Mouse (Mus musculus) heart, postnatal 0 days (tissue): ENCODE measurements around the gene Clhc1. TPM values are rescaled to one million over a fixed set of nuclear protein-coding genes. Genes with fewer than 3 reads are reported as not detected.

Experiments used
- ATAC-seq: fragments of 200-750 bp; cut with Nextera tagmentation; 2 replicates; pipeline ENCODE4 v1.8.0; 2017; ENCODE audit warnings: low read depth, moderate number of reproducible peaks, moderate library complexity; ENCODE audit not compliant: insufficient read depth
- DNase-seq: peaks from one replicate; pipeline ENCODE4 v3.0.0-alpha.2; 2016; ENCODE audit warnings: low spot score
- H3K27ac ChIP-seq: fragments of 300-500 bp; sonication (generic); 2 replicates; pipeline ENCODE4 v1.5.1; 2014; ENCODE audit warnings: low read depth, mild to moderate bottlenecking
- H3K27me3 ChIP-seq: fragments of 300-500 bp; sonication (generic); 2 replicates; pipeline ENCODE4 v1.6.1; 2014; ENCODE audit warnings: low read length, mixed read lengths; ENCODE audit not compliant: control insufficient read depth, insufficient read depth
- H3K36me3 ChIP-seq: fragments of 300-500 bp; sonication (generic); replicated peaks from 2 replicates; pipeline ENCODE4 v1.6.1; 2014; ENCODE audit warnings: low read length, mixed read lengths; ENCODE audit not compliant: control insufficient read depth, insufficient read depth
- H3K4me1 ChIP-seq: fragments of 300-500 bp; sonication (generic); 2 replicates; pipeline ENCODE4 v1.6.1; 2014; ENCODE audit warnings: antibody characterized with exemption; ENCODE audit not compliant: control insufficient read depth, insufficient read depth
- H3K4me2 ChIP-seq: fragments of 300-500 bp; sonication (generic); 2 replicates; pipeline ENCODE4 v1.6.1; 2014; ENCODE audit warnings: low read depth, mild to moderate bottlenecking, low read length, moderate library complexity
- H3K4me3 ChIP-seq: fragments of 300-500 bp; sonication (generic); 2 replicates; pipeline ENCODE4 v1.5.1; 2014; ENCODE audit warnings: low read depth, low read length
- H3K9ac ChIP-seq: fragments of 300-500 bp; sonication (generic); replicated peaks from 2 replicates; pipeline ENCODE4 v1.6.1; 2014; ENCODE audit warnings: low read depth, low read length, mixed read lengths
- H3K9me3 ChIP-seq: fragments of 300-500 bp; sonication (generic); replicated peaks from 2 replicates; pipeline ENCODE4 v1.6.1; 2016; ENCODE audit warnings: low read length; ENCODE audit not compliant: control insufficient read depth
- CTCF ChIP-seq: IDR thresholded peaks from 2 replicates; pipeline ENCODE4 v1.5.1; 2016; ENCODE audit warnings: antibody characterized with exemption, control low read depth, low read depth
- EP300 ChIP-seq: IDR thresholded peaks from 2 replicates; pipeline ENCODE4 v1.6.1; 2016; ENCODE audit warnings: antibody characterized with exemption, low read depth
- WGBS: fragments of 180-500 bp; shearing (Covaris S2); extraction: QIAGEN DNeasy Blood & Tissue Kit; methylation state at CpG from one replicate; pipeline ENCODE4 v1.1.7; 2014; 5-methylcytosine and 5-hydroxymethylcytosine counted together
- polyA plus RNA-seq: library from polyadenylated mRNA; unstranded; fragments of >200 nt; fragmentation: Nextera tagmentation; extraction: Ambion mirVana; gene quantifications from 2 replicates; pipeline ENCODE4 v1.2.1, GENCODE M21; 2015
- total RNA-seq: library from RNA; depleted of rRNA; stranded (reverse); fragments of >200 nt; gene quantifications from 2 replicates; pipeline ENCODE4 v1.2.3, GENCODE M21; 2014; ENCODE audit warnings: low replicate concordance; rRNA removed

Gene Clhc1
- total and polyA plus RNA-seq, 2 experiments from 2014 or later, result 0.11 TPM; not detected in 1

DNA sequence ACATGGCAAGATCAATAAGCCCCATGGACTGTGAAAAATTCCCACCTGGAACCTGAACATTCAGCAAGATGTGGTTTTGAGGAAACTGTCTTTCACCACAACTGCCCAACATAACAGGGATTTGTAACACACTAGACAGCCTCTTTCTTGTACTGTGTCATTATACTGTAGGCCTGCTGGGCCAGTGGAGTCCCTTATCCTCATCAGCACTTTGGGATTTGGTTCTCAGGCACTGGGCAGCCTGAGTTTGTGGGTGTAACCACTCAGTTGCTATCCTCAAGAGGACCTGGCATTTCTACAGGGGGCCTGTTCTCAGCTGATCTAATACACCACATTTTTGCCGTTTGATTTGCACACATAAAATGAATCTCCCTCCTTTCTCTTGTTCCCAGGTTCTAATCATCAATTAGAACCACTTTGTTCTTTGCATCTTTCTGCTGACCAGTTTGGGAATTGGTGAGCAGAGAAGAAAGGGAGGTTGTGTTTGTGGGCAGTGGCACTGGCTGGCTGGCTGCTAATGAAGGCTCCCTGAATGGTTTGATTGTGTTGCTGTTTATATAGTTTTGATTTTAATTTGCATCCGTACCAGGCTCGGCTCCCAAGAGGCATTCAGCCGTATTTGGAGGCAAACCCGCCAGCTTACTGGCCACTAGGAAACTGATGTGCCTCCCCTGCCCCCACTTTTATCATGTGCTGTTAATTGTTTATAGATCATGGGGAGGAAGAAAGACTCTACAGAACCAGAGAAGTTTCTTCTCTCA, 74.5 kb downstream of the Clhc1 start:
- Histone ChIP-seq H3K4me3 (no peak overlapping the region), H3K4me1 (peaks cover 6% of the 10 kb centered on the region), H3K9ac (no peak overlapping the region), H3K27me3 (no peaks in the 10 kb centered on the region), H3K4me2 (no peak overlapping the region), H3K27ac (no peak overlapping the region), H3K36me3 (no peaks in the 10 kb centered on the region), H3K9me3 (no peaks in the 10 kb centered on the region)
- 79% methylated on average over 5 of the region's 5 CpGs for WGBS
- DNase-seq, result no peak
- no peak for ATAC-seq
- TF ChIP-seq EP300, result no peak
- TF ChIP-seq CTCF, result no peak

DNA sequence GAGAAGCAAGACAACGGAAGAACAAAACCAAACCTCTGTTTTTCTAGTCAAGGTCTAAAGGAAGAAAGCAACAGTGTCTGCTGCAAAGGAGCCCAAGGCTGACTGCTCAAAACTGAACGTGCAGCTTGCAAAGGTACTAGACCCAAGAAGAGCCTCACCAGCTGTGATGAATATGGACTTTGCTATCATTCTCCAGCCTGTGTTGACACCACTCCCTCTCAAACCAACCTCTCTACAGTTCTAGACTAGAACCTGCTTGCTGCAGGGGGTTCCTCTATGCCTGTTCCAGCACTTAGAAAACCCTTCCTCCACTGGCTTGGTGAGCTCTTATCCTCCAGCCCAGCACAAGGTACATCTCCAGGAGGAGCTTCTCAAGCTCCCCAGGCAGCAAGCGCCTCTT, 75.6 kb downstream of the Clhc1 start:
- Histone ChIP-seq H3K27me3 (no peaks in the 10 kb centered on the region), H3K9me3 (no peaks in the 10 kb centered on the region), H3K4me3 (no peak overlapping the region), H3K27ac (no peak overlapping the region), H3K4me1 (peaks cover 6% of the 10 kb centered on the region), H3K4me2 (no peak overlapping the region), H3K9ac (no peak overlapping the region), H3K36me3 (no peaks in the 10 kb centered on the region)
- DNase-seq, result no peak
- TF ChIP-seq CTCF (no peak), EP300 (no peak)
- ATAC-seq, result no peak
- 81% methylated on average over 3 of the region's 3 CpGs for WGBS

DNA sequence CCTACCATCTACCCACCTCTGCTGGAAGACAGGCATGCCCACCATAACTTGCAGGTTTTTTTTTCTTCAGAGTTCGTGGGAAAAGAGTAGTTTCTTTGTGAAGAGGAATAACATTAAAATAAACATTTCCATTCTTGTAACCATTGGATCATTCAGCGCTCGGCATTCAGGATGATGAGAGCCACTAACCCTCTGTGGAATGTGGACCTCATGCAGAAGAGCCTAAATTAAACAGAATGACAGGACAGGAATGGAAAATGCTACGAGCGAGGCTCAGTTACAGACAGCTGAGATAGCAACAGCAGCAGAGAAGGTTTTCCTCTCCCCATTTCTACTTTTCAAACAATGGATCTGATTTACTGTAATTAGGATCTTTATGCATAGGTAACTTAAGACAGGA, 78.8 kb downstream of the Clhc1 start:
- Histone ChIP-seq H3K4me1 (peaks cover 6% of the 10 kb centered on the region), H3K9me3 (no peaks in the 10 kb centered on the region), H3K4me3 (no peak overlapping the region), H3K27me3 (no peaks in the 10 kb centered on the region), H3K9ac (no peak overlapping the region), H3K4me2 (peak overlapping the region; percentile 12; the same call in 1 of the 2 replicates), H3K36me3 (no peaks in the 10 kb centered on the region), H3K27ac (peak overlapping the region; percentile 59)
- DNase-seq (no peak), ATAC-seq (no peak)
- 15% methylated on average over 5 of the region's 5 CpGs for WGBS
- TF ChIP-seq EP300 (no peak), CTCF (no peak)

DNA sequence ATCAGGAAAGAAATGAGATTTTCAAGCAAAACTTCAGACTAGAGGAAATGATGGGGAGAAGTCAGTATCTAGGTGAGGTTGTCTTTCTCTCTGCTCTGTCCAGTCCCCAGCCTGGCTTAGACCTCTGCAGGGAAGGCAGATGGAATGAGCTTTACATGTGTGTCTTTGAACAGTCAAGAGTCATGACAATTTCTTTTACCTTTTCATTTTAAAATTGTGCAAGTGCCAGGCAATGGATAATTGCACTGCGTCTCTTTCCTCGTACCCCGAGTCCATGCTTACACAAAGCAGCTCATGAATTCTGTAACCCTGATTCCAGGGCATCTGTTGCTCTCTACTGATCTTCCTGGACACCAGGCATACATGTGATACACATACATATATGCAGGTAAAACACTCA, 80.0 kb downstream of the Clhc1 start:
- H3K27ac ChIP-seq, result no peak overlapping the region
- H3K27me3 ChIP-seq, result no peaks in the 10 kb centered on the region
- no peak for ATAC-seq
- H3K9me3 ChIP-seq, result no peaks in the 10 kb centered on the region
- no peak overlapping the region for H3K9ac ChIP-seq
- no peak for DNase-seq
- H3K4me1 ChIP-seq, result peaks cover 10% of the 10 kb centered on the region
- no peaks in the 10 kb centered on the region for H3K36me3 ChIP-seq
- WGBS, result 98% methylated on average over 3 of the region's 3 CpGs
- TF ChIP-seq EP300, result no peak
- no peak for TF ChIP-seq CTCF
- no peak overlapping the region for H3K4me3 ChIP-seq
- H3K4me2 ChIP-seq, result no peak overlapping the region

Other genes starting within 250 kb of the Clhc1 start
- gene Ccdc88a, start 174.3 kb upstream of the Clhc1 start, total RNA-seq, result 11.4 and 13.6 TPM in 2 replicates
- gene Ccdc88a, start 174.3 kb upstream of the Clhc1 start, polyA plus RNA-seq, result 11.9 and 13.2 TPM in 2 replicates
- gene Prorsd1, start 32.9 kb upstream of the Clhc1 start, total RNA-seq, result 8.7 and 11.8 TPM in 2 replicates
- 30.8 and 31.5 TPM in 2 replicates for gene Prorsd1, start 32.9 kb upstream of the Clhc1 start, polyA plus RNA-seq
- gene Mtif2, start 21.5 kb upstream of the Clhc1 start, total RNA-seq, result 15.5 and 28.3 TPM in 2 replicates
- 49.3 and 50.4 TPM in 2 replicates for gene Mtif2, start 21.5 kb upstream of the Clhc1 start, polyA plus RNA-seq
- gene Rps27a, start 159 bp downstream of the Clhc1 start, total RNA-seq, result 334 and 502 TPM in 2 replicates
- 550 and 571 TPM in 2 replicates for gene Rps27a, start 159 bp downstream of the Clhc1 start, polyA plus RNA-seq
- 149 and 154 TPM in 2 replicates for gene Rtn4, start 145.0 kb downstream of the Clhc1 start, total RNA-seq
- 48.0 and 48.9 TPM in 2 replicates for gene Rtn4, start 145.0 kb downstream of the Clhc1 start, polyA plus RNA-seq